Mouse (Mus musculus) embryonic facial prominence, embryonic 11.5 days (tissue): ENCODE results near the gene Crhr2. TPM values are rescaled to one million over a fixed set of nuclear protein-coding genes. Genes with fewer than 3 reads are reported as not detected.

ENCODE experiments used
- ATAC-seq: fragments of 200-750 bp; cut with Nextera tagmentation; replicated peaks from 2 replicates; pipeline ENCODE4 v1.8.0; 2017; ENCODE audit warnings: low read depth; ENCODE audit not compliant: insufficient number of reproducible peaks, low FRiP score, low TSS enrichment
- DNase-seq: peaks from one replicate; pipeline ENCODE4 v3.0.0-alpha.2; 2015; ENCODE audit warnings: low spot score
- H3K27ac ChIP-seq: fragments of 300-500 bp; sonication (generic); replicated peaks from 2 replicates; pipeline ENCODE4 v1.5.1; 2014; ENCODE audit warnings: mild to moderate bottlenecking, low read depth, low read length, control low read depth
- H3K27me3 ChIP-seq: fragments of 300-500 bp; sonication (generic); 2 replicates; pipeline ENCODE4 v1.6.1; 2014; ENCODE audit warnings: mild to moderate bottlenecking, low read length, moderate library complexity, mixed read lengths; ENCODE audit not compliant: control insufficient read depth, insufficient read depth
- H3K36me3 ChIP-seq: fragments of 300-500 bp; sonication (generic); replicated peaks from 2 replicates; pipeline ENCODE4 v1.6.1; 2014; ENCODE audit warnings: low read depth, mild to moderate bottlenecking, low read length, moderate library complexity, mixed read lengths; ENCODE audit not compliant: control insufficient read depth, insufficient read depth
- H3K4me1 ChIP-seq: fragments of 300-500 bp; sonication (generic); 2 replicates; pipeline ENCODE4 v1.6.1; 2014; ENCODE audit warnings: low read length, mixed read lengths; ENCODE audit not compliant: control insufficient read depth, insufficient read depth
- H3K4me2 ChIP-seq: fragments of 300-500 bp; sonication (generic); 2 replicates; pipeline ENCODE4 v1.6.1; 2014; ENCODE audit warnings: low read depth, mild to moderate bottlenecking, control low read depth, low read length, moderate library complexity
- H3K4me3 ChIP-seq: fragments of 300-500 bp; sonication (generic); 2 replicates; pipeline ENCODE4 v1.5.1; 2014; ENCODE audit warnings: low read depth, low read length, control low read depth
- H3K9ac ChIP-seq: fragments of 300-500 bp; sonication (generic); replicated peaks from 2 replicates; pipeline ENCODE4 v1.6.1; 2014; ENCODE audit warnings: mild to moderate bottlenecking, control low read depth, low read length
- H3K9me3 ChIP-seq: fragments of 300-500 bp; sonication (generic); replicated peaks from 2 replicates; pipeline ENCODE4 v1.6.1; 2016; ENCODE audit warnings: mild to moderate bottlenecking, low read length, inconsistent platforms, mixed read lengths; ENCODE audit not compliant: control insufficient read depth
- WGBS: fragments of 180-500 bp; shearing (Covaris S2); extraction: QIAGEN DNeasy Blood & Tissue Kit; methylation state at CpG from one replicate; pipeline ENCODE4 v1.1.7; 2014; 5-methylcytosine and 5-hydroxymethylcytosine counted together
- polyA plus RNA-seq: library from polyadenylated mRNA; unstranded; fragments of >200 nt; fragmentation: Nextera tagmentation; extraction: Ambion mirVana; gene quantifications from 2 replicates; pipeline ENCODE4 v1.2.1, GENCODE M21; 2014

Crhr2 gene
- polyA plus RNA-seq, result 0.18 TPM in 1 of 2 replicates, not detected in the other

DNA sequence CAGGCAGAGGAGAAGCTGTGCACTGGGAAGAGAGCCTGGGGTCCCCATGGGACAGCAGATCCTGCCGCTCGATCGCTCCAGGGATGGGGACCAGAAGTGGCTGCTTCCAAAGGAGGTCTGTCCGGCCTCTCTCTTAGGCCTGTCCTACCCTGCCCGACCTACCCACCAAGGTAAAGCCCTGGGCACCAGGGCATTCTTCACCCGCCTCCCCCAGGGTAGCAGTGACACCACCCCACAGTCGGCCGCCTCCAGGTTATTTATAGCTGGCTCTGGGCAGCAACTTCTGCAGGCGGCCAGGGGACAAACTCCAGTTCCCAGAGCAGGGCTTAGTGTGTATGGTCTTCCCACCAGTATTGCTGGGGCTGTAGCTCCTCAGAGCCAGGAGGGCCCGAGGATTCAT is at the start of gene Crhr2:
Crhr2 (minus strand) TSS at position 223 of the 400 bp plus-strand sequence.
- Histone ChIP-seq H3K36me3 (no peaks in the 10 kb centered on the region), H3K9me3 (no peaks in the 10 kb centered on the region), H3K9ac (no peak within 1 kb of the TSS), H3K4me2 (no peak within 1 kb of the TSS), H3K27ac (no peak within 1 kb of the TSS), H3K4me1 (no peaks in the 10 kb centered on the region), H3K4me3 (no peak within 1 kb of the TSS), H3K27me3 (no peaks in the 10 kb centered on the region)
- WGBS, result 71% methylated on average over 10 of the region's 10 CpGs
- ATAC-seq (no peak), DNase-seq (no peak)

- H3K27me3 ChIP-seq, result no peaks in the 10 kb centered on the region
- DNase-seq, result no peak
- 72% methylated on average over 7 of the region's 7 CpGs for WGBS
- H3K4me3 ChIP-seq, result no peak overlapping the region
- H3K9me3 ChIP-seq, result no peaks in the 10 kb centered on the region
- no peak for ATAC-seq
- no peak overlapping the region for H3K9ac ChIP-seq
- no peak overlapping the region for H3K4me2 ChIP-seq
- no peaks in the 10 kb centered on the region for H3K4me1 ChIP-seq
- no peaks in the 10 kb centered on the region for H3K36me3 ChIP-seq
- H3K27ac ChIP-seq, result no peak overlapping the region
These were observed 46.7 kb upstream of the Crhr2 start for GRCm38 (mm10) chr6:55179560-55179959.

- no peaks in the 10 kb centered on the region for H3K4me1 ChIP-seq
- H3K9me3 ChIP-seq, result no peaks in the 10 kb centered on the region
- no peak overlapping the region for H3K27ac ChIP-seq
- H3K27me3 ChIP-seq, result no peaks in the 10 kb centered on the region
- H3K4me2 ChIP-seq, result no peak overlapping the region
- no peak overlapping the region for H3K9ac ChIP-seq
- DNase-seq (peak; percentile 32), ATAC-seq (no peak)
- 53% methylated on average over 12 of the region's 12 CpGs for WGBS
- no peaks in the 10 kb centered on the region for H3K36me3 ChIP-seq
- H3K4me3 ChIP-seq, result no peak overlapping the region
These were observed 44.4 kb upstream of the Crhr2 start for GRCm38 (mm10) chr6:55177060-55177732.

- H3K36me3 ChIP-seq, result no peaks in the 10 kb centered on the region
- H3K9me3 ChIP-seq, result no peaks in the 10 kb centered on the region
- no peak for ATAC-seq
- no peak for DNase-seq
- H3K9ac ChIP-seq, result no peak overlapping the region
- no peaks in the 10 kb centered on the region for H3K27me3 ChIP-seq
- H3K27ac ChIP-seq, result no peak overlapping the region
- 51% methylated on average over 5 of the region's 5 CpGs for WGBS
- no peaks in the 10 kb centered on the region for H3K4me1 ChIP-seq
- H3K4me3 ChIP-seq, result no peak overlapping the region
- no peak overlapping the region for H3K4me2 ChIP-seq
These were observed 43.1 kb upstream of the Crhr2 start for GRCm38 (mm10) chr6:55175892-55176291.

DNA sequence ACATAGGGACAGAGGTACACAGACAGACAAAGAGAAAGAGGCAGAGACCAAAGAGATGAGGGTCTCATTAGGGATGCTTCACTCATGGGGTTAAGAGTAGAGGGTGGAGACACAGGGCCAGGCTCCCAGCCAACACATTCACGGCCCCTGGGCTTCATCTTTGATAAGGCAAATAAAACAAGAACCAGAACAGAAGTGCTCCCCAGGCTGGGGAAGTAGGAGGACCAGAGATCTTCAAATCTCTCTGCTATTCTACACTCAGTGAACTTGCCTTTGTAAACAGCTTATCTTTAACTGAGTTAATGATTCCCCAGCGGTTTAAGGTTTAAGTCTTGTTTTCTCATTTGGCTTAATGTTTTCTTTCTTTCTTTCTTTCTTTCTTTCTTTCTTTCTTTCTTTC is 42.6 kb upstream of the Crhr2 start:
- Histone ChIP-seq H3K4me2 (no peak overlapping the region), H3K9ac (no peak overlapping the region), H3K27me3 (no peaks in the 10 kb centered on the region), H3K9me3 (no peaks in the 10 kb centered on the region), H3K36me3 (no peaks in the 10 kb centered on the region), H3K4me3 (no peak overlapping the region), H3K4me1 (no peaks in the 10 kb centered on the region), H3K27ac (no peak overlapping the region)
- ATAC-seq (no peak), DNase-seq (no peak)
- 41% methylated on average over 2 of the region's 2 CpGs for WGBS

DNA sequence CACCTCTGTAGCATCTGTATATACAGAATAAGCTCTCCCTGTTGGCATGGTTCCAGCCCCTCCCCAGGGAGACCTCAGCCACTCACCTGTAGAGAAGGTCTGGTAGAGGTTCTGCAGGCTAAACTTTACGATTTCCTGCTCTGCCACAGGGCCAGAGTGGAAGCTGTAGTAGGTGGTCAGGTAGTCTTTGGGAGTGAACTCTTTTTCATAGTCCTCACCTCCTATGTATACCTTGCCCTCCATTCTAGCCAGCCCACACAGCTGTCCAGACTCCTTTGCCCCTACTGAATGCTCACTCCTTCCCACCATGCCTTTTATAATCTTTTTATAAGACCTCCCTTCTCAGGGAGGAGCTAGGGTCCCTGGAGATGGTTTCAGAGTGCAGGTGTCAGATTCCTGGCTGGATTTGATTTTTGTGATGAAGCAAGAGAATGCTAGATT is 41.9 kb upstream of the Crhr2 start, which contains the start of gene Inmt:
Inmt (minus strand) TSS at position 303 of the 441 bp plus-strand sequence.
- DNase-seq (no peak), ATAC-seq (no peak)
- Histone ChIP-seq H3K9me3 (no peaks in the 10 kb centered on the region), H3K9ac (no peak within 1 kb of the TSS), H3K27ac (no peak within 1 kb of the TSS), H3K4me2 (no peak within 1 kb of the TSS), H3K27me3 (no peaks in the 10 kb centered on the region), H3K4me1 (no peaks in the 10 kb centered on the region), H3K4me3 (no peak within 1 kb of the TSS), H3K36me3 (no peaks in the 10 kb centered on the region)
- 83% methylated on average over 1 of the region's 1 CpGs for WGBS

GRCm38 (mm10) chr6:55173941-55174349 is 41.1 kb upstream of the Crhr2 start:
- H3K9ac ChIP-seq, result no peak overlapping the region
- no peak for DNase-seq
- ATAC-seq, result no peak
- H3K4me1 ChIP-seq, result no peaks in the 10 kb centered on the region
- H3K4me2 ChIP-seq, result no peak overlapping the region
- H3K9me3 ChIP-seq, result no peaks in the 10 kb centered on the region
- H3K4me3 ChIP-seq, result no peak overlapping the region
- 26% methylated on average over 3 of the region's 3 CpGs for WGBS
- no peak overlapping the region for H3K27ac ChIP-seq
- H3K27me3 ChIP-seq, result no peaks in the 10 kb centered on the region
- no peaks in the 10 kb centered on the region for H3K36me3 ChIP-seq

DNA sequence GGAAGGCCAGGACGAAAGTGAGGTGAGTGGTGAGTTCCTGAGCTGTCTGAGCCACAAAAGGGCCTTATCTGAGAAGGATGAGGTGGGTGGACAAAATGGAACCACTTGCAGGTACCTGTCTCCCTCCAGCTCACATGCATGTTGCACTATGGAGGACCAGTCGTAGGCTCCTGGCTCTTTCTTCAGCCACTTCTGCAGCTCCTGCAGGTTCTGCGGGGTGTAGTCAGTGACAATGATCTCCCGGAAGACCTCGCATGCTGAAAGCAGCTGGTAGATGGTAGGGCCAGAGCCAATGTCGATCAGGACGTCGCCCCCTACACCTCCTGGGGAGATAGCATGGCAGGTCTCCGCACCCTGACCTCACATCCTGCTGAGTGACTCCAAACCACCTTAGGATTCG is 40.4 kb upstream of the Crhr2 start:
- Histone ChIP-seq H3K4me1 (no peaks in the 10 kb centered on the region), H3K4me2 (no peak overlapping the region), H3K27ac (no peak overlapping the region), H3K9ac (no peak overlapping the region), H3K27me3 (no peaks in the 10 kb centered on the region), H3K36me3 (no peaks in the 10 kb centered on the region), H3K4me3 (no peak overlapping the region), H3K9me3 (no peaks in the 10 kb centered on the region)
- no peak for DNase-seq
- 55% methylated on average over 10 of the region's 10 CpGs for WGBS
- ATAC-seq, result no peak
